Mouse (Mus musculus): ENCODE data around the gene Prrx1.

GRCm38 (mm10) chr1:163337821-163338220, 24.3 kb upstream of the Prrx1 start:
- TF ChIP-seq CTCF (IDR thresholded peaks at IDR 0.05; ENCODE audit: low read depth, low read length) (no peak), POLR2A (IDR thresholded peaks at IDR 0.05; ENCODE audit: extremely low read depth, insufficient read depth, low read length) (no peak)

Measured in liver, adult 2 months (tissue).